Mouse (Mus musculus): ENCODE measurements at regions not wholly inside any gene's neighbourhood (a gene's known extent, or its start where the extent isn't known, plus 50 kb on each side); places are given as distances from the start of the nearest gene placed in this dataset.
"Not testable (repeated sequence)": the region's sequence is repeated elsewhere in the genome, so short reads cannot be mapped to it uniquely, and the experiment has no call there.

DNA sequence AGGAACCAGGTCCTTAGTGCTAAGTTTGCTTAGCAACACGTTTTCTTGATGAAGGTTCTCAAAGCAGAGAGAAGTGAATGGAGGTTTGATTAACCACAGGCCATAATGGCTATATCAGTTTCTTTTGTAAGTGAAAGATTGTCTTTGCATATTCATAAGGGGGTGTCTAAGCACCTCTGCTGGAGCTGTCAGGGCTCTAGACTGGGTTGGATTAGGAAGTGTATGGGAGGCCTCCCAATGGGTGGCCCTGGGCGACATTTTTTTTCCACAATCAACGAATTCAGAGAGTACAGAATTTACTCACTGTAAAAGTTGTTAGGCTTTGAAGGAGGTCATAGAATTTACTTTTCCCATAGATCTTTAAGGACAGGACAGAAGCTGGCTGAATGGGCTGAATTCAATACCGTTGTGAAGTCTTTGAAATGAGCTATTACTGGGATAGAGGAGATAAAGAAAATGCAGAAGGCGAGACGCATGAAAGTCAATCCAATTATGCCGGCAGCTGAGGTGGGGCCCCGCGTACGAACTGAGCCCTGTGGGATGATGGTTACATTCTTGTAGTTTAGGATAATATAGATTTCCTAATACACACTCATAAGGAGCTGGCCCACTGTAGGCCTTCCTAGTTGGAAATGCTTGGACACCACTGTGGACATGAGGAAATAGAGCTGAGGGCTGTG is 268.4 kb upstream of the Ubash3b start:
- no peak for DNase-seq

DNA sequence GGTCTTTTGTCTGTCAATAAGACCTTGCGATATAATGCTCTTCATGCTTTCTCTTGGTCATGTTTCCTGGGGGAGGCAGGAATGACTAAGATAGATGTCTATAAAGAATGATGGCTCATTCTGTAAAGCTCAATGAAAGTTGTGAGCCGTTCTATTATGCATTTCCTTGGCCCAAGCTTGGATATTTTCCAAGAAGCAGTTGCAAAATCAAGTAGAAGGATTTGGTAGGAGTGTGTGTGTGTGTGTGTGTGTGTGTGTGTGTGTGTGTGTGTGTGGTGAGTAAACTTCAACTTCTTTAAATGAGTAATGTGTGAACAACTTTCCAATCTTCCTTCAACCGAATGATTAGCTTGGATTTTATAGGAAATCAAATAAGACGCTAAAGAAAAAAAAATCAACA is 267.7 kb upstream of the Ubash3b start:
- no peak for DNase-seq

DNA sequence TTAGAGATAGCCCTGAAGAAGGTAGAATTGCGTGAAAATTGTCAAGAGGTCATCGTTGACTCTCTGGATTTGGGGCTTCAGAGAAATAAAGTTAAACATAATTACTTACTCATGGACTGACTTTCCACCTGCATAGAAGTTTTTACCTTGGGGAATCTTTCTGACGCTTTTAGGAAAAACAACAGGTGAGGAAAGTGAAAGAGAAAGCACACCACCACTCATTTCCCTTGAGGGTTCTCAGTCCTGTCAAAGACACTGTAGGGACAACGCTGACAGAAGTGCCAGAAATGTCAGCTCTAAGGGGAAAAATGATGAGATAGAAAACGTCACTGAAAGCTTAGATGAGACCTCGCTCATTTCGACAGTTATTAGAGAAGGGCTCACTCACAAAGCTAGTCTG is 265.2 kb upstream of the Ubash3b start:
- no peak for DNase-seq

DNA sequence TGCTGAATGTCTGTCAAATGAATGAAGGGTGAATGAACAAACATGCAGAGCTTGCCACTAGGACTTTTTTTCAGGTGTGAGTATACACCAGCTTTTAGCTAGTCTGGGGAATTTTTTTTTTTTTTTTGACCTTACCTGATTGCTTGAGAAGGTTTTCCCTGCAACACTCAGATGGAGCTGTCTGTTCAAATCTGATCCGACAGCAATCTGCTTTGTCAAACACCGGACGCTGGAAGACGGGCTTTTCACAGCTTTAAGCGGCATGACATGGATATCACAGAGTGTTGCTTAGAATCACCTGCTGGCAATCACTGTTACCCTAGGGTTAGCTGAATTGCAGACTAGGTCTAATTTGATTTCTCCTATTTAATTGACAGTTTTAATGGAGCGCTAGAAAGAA is 263.7 kb upstream of the Ubash3b start:
- no peak for DNase-seq

DNA sequence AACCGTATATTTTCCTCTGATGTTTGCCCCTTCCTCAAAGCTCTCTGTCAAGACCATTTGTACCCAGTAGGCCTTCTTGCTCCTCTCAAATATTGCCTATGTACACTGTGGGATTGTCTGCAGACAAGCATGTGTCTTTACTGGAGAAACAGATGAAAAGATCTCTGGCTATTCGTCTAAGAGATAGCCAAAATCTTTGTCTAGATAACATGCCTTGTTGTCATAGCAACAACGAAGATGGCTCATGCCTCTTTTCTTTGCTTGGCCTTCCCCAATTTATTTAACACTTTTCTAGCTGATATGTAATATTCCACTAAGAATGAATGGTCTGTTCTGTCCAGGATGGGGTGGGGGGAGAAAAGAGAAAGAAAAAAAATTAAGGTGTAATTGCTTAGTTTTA is 252.3 kb upstream of the Ubash3b start:
- no peak for DNase-seq

DNA sequence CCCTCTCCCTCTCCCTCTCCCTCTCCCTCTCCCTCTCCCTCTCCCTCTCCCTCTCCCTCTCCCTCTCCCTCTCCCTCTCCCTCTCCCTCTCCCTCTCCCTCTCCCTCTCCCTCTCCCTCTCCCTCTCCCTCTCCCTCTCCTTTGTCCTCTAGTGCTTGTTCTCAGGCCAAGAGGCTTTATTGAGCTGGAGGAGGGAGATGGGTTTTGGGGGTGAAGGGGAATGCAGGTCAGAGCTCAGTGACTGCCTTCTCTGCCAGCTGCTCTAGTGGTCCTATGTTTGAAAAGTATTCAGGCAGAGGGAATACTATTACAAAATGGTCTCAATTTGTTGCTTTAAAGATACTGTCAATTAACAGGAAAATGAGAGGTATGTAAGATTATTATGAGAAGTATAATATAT is 251.6 kb upstream of the Ubash3b start:
- not testable (repeated sequence) for DNase-seq

DNA sequence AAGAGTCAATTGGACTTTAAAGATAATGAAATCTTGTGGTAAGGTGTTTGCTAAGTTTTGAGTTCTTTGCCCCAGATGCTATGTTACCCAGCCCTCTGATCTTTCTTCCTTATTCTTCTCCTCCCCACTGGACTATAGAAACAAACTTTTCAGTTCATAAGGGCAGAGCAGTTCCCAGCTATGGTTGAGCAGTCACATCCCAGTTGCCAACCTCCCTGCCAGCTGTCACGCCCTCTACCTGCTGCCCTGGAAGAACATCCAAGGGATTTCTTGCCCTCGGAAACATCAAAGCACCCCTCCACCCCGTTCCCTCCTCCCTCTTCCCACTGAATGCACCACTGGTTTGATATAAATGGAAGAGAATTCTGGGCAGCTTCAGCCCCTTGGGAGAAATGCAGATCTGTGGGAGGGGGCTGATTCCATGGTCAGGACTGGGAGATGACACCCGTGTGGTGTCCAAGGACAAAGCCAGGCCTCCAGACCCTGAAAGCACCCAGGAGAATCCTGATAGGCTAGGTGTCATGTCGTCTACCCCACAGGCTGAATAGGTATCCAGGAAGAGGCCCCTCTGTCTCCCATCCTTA is 250.8 kb upstream of the Ubash3b start:
- peak in 1 of 2 experiments; percentile 47 for DNase-seq

DNA sequence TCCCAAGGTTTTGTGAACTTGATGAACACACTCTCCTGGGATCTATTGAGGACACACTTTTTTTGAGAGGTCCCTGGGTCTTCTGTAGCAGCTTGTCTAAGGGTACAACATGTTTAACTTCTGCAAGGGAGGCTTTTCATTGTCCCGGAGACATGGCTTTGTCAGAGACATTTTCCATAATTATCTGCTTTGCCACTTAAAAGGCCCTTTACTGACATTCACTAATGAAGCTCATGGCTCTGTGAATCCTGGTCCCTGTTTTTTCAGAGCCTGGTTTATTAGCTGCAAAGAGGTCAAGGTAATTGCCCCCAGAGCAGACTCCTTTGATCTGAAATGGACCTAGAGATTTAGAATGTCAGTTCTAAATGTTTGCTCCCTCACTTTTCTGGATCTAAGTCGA is 246.8 kb upstream of the Ubash3b start:
- DNase-seq, result no peak

DNA sequence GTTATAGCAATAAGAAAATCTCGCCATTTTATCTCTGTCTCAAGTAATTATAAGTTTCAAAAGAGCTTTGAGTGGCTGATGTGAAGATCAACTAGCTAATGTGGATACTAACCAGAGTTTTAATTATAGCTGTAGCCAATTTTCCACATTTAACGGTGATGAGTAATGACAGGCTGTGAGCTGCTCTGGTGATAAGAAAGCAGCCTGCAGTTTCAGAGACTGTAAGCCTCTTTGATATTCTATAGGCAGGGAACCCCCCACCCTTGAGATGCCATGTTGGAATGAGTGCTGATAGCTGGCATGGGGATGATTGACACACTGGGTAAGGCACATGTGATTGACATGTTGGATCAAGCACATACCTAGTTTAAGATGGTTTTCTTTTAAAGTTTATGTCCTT is 245.6 kb upstream of the Ubash3b start:
- DNase-seq, result no peak

DNA sequence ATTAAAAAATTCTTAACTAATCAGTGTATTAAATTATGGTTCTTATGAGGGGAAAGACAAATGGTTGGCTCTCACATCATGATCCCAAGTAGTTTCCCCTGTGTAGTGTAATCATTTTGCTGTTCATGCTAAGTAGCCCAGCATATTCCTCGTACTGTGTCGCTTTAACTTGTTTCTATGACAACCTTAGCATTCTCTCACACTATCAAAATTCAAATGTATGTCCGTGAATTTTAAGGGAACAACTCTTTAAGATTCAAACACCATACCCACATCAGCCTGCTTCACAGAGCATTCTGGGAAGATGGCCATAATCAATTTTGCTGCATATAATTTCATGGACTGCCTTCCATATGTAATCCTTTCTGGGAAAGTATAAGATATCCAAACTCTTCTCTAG is 241.4 kb upstream of the Ubash3b start:
- DNase-seq, result no peak

DNA sequence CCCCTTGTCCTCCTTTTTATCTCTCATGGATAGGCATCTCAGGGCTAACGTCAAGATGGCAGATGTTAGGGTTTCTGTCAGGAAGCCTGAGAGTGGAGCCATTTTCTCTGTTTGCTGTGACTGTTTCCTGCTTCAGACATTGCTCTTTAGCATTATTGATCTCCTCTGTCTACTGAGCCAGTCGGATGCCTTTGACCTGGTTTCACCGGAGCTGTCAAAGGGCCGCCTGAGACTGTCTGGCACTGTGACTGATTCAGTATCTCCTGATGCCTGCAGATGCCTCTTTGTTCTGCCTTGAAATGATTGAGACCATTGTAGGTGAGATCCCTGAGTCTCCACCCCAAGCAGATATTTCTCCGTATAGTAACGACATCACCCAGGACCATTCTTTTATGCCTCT is 239.5 kb upstream of the Ubash3b start:
- DNase-seq, result no peak

DNA sequence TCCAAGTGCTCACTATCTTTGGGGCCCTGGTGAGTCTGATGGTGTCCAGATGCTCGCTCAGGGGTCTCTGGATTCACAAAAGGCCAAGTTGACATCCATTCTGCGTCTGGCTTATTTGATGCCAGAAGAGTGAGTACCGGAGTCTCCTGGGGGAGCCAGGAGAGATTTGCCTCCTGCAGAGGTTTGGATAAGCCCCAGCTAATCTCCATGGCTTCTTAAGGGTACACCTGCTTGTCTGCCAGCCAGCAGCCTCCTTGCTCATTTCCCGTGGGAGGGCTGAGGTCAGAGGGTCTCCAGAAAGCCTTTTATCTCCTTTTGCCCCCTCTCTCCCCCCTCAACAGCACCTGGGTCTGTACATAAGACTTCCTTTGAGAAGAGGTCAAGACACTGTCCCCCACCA is 234.0 kb upstream of the Ubash3b start:
- DNase-seq, result no peak

DNA sequence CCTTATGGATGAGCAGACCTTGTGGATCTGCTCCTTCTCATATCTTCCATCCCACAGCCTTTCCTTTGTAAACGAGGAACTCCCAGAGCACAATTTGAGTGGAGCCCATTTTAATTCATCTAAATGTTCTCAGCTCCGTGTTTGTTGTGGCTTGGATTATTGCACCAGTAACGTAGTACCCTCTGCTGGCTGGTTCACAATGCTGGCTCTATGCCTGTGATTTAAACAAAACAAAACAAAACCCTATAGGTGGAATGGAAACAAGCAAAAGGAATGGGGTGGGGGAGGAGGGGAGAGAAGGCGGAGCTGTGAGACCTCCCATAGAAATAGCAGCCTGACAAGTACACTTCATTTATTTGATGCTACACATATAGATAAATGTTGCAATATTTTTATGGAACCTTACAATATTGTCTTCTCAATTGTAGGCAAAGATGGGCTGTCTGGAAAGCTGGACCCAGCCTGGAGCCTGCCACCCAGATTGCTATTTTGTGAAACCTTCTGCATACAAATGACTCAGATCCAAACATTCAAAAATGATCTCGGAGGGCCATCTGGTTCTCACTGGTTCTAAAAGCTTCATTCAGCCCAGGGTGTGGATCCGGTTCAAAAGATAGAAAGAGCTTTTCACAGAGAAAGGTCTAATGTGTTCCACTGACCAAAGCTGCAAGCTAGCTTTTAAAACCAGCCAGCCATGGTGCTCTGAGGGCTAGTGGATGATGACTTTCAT is 230.3 kb upstream of the Ubash3b start:
- DNase-seq, result peak; percentile 5 to 46

DNA sequence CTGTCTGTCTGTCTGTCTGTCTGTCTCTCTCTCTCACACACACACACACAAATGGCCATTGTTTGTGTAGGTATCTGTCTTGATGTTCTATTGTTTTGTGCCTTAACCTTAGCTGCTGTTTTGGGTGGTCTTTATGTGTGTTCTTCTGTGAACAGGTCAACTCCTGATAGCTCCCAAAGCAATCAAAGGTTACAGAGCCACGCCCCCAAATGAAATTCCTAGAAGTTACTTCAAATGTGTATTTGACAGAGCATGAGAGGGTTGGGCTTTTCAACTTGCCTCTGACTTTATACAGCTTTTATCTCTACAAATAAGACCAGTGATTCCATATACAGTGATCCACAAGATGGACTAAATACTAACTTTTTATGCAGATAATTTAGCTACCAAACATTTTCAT is 217.8 kb upstream of the Ubash3b start:
- DNase-seq, result no peak

DNA sequence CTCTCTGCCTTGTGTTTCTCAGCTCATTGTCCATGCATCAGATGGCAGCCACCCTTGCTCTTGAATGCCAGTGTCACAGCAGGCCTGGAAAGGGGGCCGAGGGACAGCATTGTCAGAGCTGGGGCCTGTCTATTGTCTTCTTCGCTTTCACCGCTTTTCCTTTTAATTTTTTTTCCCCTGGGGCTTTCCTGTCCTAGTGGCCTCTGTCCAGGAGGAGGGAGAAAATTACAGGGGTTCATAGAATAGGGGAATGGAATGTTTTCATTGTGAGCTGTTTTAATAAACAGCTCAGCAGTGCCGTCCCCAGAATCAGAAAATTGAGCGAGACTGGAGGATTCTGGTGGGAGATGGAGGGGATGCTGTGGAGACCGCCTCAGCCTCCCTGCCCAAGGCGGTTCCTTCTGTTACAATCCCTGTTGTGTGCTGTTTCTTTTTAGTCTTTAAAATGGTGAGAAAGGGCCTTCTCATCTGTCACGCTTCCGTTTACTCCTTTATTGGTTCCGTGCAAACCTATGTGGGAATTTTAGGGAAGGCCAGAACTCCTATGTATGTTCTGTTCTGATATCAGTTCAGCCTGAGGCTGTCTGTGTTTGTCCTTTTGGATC is 217.2 kb upstream of the Ubash3b start:
- no peak for DNase-seq

DNA sequence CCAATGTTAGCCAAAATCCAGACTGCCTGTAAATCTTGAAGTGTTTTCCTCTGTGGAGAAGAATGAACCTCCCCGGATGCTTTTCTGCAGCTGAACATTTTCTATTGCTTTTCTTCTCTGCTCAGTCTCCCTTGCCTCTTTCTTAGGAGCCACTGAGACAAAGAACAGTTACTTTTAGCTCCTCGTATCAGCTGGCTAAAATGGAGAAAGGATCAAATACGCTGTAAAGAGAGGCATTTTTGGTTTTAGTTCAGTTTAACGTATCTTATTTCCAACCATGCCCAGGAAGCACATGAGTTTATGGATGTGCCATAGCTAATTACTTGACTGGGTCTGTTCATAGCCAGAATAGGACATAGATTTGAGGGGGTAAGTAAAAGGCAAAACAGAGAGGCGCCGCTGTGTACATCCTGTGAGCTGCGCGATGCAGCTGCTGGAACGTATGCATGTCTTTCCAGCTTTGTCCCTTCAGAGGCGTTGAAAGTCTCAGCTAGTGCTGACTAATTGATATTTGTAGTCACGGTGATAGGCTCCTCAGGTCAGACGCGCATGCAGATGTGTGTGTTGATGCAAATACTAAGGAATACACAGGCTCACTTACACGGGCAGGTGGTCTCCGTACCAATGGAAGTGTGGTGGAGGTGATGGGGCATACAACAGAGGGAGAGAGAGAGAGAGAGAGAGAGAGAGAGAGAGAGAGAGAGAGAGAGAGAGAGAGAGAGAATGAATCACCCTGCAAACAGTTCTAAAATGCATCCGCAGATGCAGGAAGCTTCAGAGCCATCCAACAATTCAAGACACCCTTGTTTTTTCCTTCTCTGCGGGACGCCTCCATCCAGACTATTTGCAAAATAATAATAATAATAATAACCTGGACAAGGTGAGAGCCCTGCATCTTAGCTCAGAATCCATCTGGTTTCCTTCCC is 216.5 kb upstream of the Ubash3b start:
- DNase-seq, result peak in 1 of 2 experiments; percentile 1

DNA sequence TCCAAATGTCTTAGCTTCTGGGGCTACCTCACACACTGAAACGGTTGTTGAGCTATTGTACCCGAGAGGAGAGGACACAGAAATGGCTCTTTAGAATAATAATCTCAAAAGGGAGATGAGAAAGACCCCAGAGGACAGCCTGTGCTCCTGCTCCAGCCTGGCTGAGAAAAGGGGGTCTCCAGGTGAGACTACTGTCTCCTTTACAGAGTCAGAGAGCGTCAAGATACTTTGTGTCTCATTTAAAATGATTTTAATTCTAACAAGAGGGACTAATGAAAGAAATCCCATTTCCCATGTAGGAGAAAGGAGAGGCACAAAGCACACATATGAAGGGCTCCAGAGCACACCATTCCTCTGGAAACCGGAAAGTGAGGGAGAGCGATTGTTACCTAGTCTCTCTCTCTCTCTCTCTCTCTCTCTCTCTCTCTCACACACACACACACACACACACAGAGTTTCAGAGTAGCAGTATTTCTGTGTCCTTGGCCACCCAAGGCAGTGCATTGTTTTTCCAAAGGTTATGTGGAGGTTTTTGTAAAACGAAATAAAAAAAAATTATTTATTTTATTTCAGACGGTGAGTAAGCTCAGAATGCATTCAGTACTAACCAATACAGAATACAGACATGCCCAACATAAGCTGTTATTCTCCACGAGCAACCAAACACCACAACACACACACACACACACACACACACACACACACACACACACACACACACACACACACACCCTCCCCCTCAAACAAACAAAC is 215.6 kb upstream of the Ubash3b start:
- no peak for DNase-seq

DNA sequence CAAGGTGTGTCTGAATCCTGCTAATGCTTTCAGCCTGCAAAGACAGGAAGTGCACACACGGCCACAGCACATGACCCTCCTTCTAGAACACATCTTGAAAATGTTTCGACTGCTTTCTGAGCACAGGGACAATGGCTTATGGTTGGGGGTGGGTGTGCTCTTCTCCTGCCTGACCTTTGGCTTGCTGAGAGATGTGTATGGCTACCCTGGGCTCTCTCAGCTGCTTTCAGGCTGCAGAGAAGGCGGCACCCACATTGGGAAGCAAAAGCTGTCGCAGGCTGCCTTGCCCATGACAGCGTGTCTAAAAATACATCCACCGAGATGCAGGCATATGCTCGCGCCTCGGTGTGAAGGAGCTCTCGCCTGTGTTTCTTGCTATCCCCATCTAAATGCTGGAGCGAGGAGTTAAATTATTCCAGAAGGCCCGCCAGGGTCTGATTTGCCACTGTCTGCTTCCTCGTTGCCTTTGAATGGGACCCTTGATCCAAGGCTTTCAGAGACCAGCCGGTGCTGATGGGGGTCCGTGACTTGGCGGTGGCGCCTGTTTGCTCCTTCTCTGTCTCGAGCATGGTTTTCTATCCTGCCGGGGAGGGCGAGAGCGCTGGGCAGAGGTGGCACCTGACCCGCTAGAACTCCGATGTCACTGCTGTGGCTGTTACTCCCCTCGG is 214.6 kb upstream of the Ubash3b start:
- peak in 1 of 2 experiments; percentile 7 for DNase-seq

DNA sequence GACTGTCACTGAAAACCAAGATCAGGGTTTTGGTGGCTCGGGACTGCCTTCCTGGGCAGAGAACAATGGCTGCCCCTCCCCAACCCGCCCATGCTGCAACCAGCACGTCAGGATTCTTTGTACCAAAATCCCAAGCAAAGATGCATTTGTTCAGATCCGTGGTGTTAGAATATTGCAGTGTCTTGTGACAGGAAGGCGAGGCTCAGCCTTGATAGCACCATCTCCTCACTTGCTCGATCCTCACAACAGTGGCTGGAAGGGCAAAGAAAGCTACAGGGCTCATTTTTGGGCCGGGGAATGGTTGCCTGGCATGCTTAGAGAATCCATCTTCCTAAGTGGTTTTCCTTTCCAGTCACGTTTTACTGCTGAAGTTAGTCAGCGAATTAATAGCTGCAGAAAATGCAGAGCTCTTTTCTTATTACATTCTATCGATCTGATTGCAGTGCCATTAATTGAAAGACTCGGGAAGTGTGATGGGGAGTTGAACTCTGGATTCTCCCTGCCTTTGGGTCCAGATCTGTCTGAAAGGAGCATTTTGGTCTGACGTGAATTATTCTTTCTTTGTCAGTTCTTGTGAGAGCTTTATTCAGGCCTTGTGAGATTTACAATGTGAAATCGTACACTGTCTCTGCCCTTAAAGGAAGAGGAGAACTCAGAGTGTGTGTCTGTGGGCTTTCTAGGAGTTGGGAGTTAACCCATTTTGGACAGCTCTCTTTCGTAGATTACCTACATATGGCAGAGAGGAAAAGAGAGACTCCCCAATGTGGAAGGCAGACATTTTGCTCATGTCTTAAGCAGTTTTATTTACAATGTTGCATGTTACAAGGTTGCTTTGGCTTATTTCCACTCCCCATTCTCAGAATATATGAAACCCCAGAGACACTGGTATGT is 213.3 kb upstream of the Ubash3b start:
- DNase-seq, result no peak

DNA sequence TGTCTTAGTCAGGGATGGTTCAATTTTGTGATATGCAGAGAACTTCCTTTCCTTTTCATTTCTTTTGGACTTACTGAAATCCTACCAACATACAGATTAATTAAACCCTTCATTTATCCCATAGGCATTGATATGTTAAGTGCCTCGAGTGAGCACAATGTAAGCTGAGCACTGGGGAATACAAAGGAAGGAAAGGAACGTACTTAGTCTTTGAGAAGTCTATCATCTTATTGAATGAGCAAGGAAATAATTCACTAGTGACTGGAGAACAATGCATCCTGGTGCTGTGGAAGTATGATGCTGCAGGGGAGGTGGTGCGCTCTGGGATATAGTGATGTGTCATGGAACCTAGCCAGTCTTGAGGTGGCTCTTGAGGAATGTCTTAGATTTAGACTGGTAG is 204.9 kb upstream of the Ubash3b start:
- DNase-seq, result no peak
